15 mouse cellular contexts compared by ENCODE assay signal in the genomic region with DNA sequence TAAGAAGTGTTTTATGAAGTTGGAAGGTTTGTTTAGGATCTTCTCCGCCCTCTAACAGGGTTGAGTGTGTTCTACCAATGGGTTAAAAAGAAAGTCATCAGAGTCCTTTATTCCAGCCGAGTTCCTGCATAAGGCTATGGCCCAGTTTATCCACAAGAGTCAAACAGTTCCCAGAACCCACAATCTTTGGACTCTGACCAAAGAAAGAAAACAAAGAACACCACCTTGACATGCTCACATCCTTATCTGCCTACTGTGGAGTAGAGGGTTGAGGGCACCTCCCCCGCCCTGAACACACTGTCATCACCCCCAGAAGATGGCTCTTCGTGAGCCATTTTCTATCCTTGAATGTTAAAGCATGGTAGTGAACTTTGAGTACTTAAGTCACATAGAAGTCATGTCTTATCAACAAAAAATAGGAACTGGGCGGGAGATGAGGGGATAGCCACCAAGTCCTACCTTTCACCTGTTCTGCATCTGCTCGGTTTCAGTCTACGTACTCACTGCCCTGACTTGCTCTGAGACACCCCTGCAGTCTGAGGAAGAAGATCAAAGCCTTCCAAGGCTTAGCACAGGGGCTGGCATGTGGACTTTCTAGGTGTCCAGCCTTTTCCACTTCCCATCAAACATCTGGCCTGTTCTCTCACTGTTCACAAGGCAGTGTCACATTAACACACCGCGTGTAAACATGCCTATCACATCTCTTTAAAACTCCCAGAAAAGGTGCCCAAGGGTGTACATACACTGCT.
"Had no signal": no experiment of that assay in that cellular context is flagged by ENCODE, and none has a peak within 500 bp of the region (broad histone marks: within the 10 kb centered on the region; RNA-seq: fewer than 3 reads in every experiment).

No protein-coding gene starts in this region.

- H3K9me3 ChIP-seq: midbrain, embryonic 10.5 days; midbrain, embryonic 12.5 days; neural tube, embryonic 12.5 days; stomach, embryonic 15.5 days had no signal

- H3K4me3 ChIP-seq: midbrain, embryonic 10.5 days; midbrain, embryonic 12.5 days; neural tube, embryonic 12.5 days; stomach, embryonic 15.5 days had no signal

- H3K4me2 ChIP-seq: lung, embryonic 14.5 days; midbrain, embryonic 12.5 days; neural tube, embryonic 12.5 days; stomach, embryonic 15.5 days had no signal

- H3K9ac ChIP-seq: liver, embryonic 14.5 days; lung, embryonic 14.5 days; midbrain, embryonic 12.5 days; neural tube, embryonic 12.5 days; stomach, embryonic 15.5 days had no signal

- H3K27me3 ChIP-seq: midbrain, embryonic 12.5 days; neural tube, embryonic 12.5 days; stomach, embryonic 15.5 days had no signal

- H3K27ac ChIP-seq: liver, embryonic 14.5 days; midbrain, embryonic 10.5 days; midbrain, embryonic 12.5 days; neural tube, embryonic 12.5 days; stomach, embryonic 15.5 days had no signal

- H3K4me1 ChIP-seq: midbrain, embryonic 10.5 days; midbrain, embryonic 12.5 days; neural tube, embryonic 12.5 days; stomach, embryonic 15.5 days had no signal

- ATAC-seq: midbrain, embryonic 16.5 days had no signal

- DNase-seq: lung, adult 18-20 months; lung, embryonic 14.5 days; lung, postnatal 10 days; lung, postnatal 4 days; midbrain, embryonic 14.5 days; right cerebral cortex, postnatal 14 days; thymus, adult 18-20 months; thymus, postnatal 14 days; thymus, postnatal 36 days had no signal
